Mouse (Mus musculus) left cerebral cortex, postnatal 4 days (tissue): ENCODE results near the gene Gm28048. TPM values are rescaled to one million over a fixed set of nuclear protein-coding genes. Genes with fewer than 3 reads are reported as not detected.

Experiments
- DNase-seq: peaks from one replicate; pipeline ENCODE4 v3.0.0-alpha.2; 2022
- intact Hi-C: fragments of 180-260 bp; cut with DNase I; formaldehyde crosslinking; loops from one replicate; pipeline ENCODE4 v1.15.1; 2025
- total RNA-seq, 2 experiments: library from RNA; stranded (reverse); gene quantifications; 2 replicates each; pipeline ENCODE4 v1.2.3; 2021

Gm28048 gene
- total RNA-seq, 2 experiments from 2014 or later = 2.2 to 2.9 TPM

- intact Hi-C loops = no loop called here
These were observed 157.7 kb downstream of the Gm28048 start for GRCm38 (mm10) chr11:22824049-22824705.

GRCm38 (mm10) chr11:22821243-22821642, 160.6 kb downstream of the Gm28048 start:
- intact Hi-C loops = no loop called here

More at GRCm38 (mm10) chr11:22824049-22824705, 157.7 kb downstream of the Gm28048 start:
- DNase-seq = no peak

GRCm38 (mm10) chr11:22818371-22818770, 163.5 kb downstream of the Gm28048 start:
- no peak for DNase-seq
- intact Hi-C loops = no loop called here

More at GRCm38 (mm10) chr11:22821243-22821642, 160.6 kb downstream of the Gm28048 start:
- DNase-seq = no peak

- intact Hi-C loops = no loop called here
These were observed 166.0 kb downstream of the Gm28048 start for GRCm38 (mm10) chr11:22815877-22816276.

DNA sequence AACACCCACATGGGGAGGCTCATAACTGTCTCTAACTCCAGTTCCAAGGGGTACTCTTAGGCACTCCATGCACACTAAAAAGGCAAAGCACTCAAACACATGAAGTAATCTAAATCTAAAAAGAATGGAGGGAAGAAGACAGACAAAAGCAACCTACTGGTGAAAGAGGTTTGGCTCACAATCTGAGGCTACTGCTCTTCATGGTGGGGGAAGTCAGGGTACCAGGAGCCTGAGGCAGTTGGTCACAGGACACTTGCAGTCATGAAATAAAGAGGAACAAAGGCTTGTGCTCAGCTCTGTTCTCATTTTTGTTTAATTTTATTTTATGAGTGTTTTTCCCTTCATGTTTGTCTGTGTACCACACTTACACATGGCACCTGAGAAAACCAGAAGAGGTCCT, 166.7 kb downstream of the Gm28048 start:
- intact Hi-C loops = no loop called here
- no peak for DNase-seq

More at GRCm38 (mm10) chr11:22815877-22816276, 166.0 kb downstream of the Gm28048 start:
- no peak for DNase-seq

DNA sequence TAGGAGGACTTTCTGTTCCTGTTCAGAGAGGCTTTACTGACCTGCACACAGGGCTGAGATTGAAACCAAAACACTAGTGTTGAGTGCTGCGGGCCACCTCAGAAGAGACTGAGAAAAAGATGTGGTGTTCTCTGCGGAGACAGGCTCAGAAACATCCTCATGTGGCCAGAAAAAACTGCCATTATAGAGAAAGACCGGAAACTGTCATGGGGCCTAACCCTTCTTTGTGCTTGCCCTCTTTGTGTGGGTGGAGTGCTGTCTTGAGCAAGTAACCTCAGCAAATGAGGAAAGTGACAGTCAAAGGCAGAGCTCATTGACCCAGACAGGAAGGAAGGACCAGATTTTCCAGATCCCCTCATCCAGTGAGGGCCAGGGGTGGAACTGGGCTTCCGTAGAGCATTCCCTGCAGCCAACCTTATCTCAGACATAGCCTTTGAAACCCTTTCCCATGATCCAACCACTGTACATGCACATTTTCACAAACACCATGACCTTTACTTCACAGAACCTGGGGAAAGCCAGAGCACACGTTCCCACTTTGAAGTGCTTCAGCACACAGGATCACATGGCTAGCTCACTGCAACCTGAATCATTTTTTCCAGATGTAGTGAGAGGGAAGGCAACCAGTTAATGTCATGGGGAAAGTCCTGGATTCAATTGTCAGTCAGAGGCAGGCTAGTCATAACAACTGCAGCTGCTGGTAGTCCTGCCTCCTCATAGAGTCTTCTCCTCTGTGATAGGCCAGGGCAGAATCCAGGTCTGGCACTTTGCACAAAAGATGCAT, 167.8 kb downstream of the Gm28048 start:
- no peak for DNase-seq
- intact Hi-C loops = no loop called here

DNA sequence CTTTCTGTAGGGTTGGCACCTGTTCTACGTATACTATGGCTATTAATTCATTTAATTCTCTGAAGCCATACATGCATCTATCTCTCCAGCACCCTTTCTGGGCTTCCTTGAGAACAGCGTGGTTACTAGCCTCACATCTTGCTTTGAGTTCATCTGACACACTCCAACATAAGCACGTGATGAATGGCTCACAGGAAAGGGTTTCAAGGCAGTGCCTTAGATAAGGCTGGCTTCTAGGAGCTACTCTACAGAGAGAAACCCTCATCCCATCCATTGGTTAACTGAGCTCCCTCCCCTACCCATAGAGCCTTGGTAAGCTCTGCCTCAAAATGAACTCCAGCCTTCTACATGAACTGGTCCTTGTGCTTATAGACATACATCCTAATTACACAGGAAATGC, 168.5 kb downstream of the Gm28048 start:
- no peak for DNase-seq
- intact Hi-C loops = no loop called here

GRCm38 (mm10) chr11:22811413-22811812, 170.5 kb downstream of the Gm28048 start:
- DNase-seq = no peak
- intact Hi-C loops = no loop called here

GRCm38 (mm10) chr11:22809465-22810096, 172.3 kb downstream of the Gm28048 start:
- intact Hi-C loops = no loop called here
- no peak for DNase-seq

DNA sequence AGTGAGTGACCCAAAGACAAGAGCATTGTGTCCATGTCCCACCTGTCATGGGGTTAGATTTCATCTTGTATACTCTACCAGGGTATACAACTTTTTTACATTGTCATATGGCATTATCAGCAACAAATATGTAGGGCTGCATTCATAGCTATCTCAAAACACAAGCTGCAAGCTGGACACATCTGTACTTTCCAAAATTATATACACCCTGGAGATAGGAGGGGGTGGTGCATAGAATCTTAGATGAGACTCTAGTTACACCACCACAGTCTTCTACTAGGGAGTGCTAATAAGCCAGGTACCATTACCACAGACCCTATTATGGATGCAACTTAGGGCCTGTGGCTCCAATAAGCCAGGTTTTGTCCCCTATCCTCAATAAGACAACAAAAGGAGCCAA, 173.8 kb downstream of the Gm28048 start:
- intact Hi-C loops = no loop called here
- no peak for DNase-seq

DNA sequence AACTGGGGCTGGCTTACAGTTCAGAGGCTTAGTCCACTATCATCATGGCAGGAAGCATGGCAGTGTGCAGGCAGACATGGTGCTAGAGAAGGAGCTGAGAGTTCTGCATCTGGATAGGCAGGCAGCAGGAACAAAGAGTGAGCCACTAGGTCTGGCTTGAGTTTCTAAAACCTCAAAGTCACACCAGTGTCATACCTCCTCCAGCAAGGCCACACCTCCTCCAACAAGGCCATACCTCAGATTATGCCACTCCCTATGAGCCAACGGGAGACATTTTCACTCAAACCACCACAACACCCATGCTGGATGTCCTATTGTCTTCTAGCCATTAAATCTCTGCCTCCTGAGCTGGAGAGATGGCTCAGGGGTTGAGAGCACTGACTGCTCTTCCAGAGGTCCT, 176.7 kb downstream of the Gm28048 start:
- intact Hi-C loops = no loop called here

GRCm38 (mm10) chr11:22799987-22800424, 181.9 kb downstream of the Gm28048 start:
- DNase-seq = no peak
- intact Hi-C loops = no loop called here

More for the DNA sequence above, 176.7 kb downstream of the Gm28048 start:
- no peak for DNase-seq

DNA sequence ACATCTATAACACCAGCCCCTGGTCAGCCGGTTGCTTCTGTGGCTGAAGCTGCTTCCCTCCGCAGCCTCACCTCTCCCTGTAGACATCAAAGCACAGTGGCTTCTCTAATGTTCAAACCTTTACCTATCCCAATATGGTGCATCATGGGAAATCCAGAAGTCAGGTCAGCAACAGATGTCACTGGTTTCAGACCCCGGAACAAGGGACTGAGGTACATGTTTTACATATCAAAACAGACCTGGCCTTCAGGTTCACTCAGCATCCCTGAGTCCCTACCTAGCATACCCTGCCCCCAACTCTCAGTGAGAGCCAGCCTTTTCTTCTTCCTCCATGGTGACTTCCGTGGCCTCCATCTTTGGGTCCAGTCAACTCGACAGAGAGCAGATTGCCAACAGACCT, 183.0 kb downstream of the Gm28048 start:
- no peak for DNase-seq
- intact Hi-C loops = no loop called here

DNA sequence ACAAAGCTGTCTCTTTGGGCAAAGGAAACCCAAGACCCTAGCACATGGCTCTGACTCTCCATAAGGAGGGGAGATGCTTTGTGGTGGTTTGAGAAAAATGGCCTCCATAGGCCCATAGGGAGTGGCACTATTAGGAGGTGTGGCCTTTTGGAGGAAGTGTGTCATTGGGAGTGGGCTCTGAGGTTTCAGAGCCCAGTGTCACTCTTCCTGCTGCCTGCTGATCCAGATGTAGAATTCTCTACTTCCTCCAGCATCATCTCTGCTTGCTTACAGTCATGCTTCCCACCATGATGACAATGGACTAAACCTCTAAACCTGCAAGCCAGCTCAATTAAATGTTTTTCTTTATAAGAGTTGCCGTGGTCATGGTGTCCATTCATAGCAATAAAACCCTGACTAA, 187.2 kb downstream of the Gm28048 start:
- no peak for DNase-seq
- intact Hi-C loops = no loop called here

GRCm38 (mm10) chr11:22793881-22794203, 188.0 kb downstream of the Gm28048 start:
- intact Hi-C loops = no loop called here
- no peak for DNase-seq

DNA sequence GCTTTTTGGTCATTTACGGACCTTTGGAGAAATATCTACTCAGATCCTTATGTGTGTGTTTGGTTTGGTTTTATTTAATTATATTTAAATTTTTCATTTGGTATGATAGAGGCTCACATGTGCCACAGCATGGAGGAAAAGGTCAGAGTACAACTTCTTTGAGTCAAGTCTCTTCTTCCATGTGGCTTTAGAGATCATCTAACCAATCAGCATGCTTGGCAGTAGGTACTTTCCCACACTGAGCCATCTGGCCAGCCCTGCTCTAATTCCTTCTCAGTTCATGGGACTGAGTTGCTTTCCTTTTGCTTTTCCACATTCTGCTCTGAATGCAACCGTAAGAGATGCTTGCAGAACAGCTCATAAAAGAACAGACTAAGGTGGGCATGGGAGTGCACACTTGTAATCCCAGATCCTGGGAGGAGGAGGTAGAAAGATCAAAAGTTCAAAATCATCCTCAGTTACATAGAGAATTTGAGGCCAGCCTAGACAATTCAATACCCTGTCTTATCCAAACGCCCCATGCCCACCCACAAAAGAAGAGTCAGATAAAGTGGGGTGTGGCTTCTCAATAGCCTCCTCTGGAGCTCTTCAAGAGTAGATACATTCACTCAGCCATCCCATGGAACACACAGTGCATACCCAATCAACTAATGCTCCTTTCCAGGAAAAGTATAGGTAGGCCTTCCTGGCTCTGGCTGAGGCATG, 188.6 kb downstream of the Gm28048 start:
- intact Hi-C loops = no loop called here
- no peak for DNase-seq

DNA sequence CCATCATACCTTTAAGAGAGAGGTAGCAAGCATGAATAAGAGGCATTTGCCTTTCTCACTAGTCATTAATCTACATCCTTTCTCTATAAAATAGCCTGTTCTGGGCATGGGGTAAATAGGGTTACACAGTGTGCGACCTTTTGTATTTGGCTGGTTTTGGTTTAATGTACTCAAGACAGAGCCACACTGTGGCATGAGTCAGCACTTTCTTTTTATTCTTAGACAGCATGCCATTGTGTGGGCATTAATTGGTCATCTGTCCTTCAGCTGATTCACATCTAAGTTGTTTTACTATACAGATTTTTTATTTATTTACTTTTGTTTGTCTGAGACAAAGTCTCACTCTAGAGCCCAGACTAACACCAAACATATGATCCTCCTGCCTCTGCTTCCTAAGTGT, 189.7 kb downstream of the Gm28048 start:
- intact Hi-C loops = no loop called here
- DNase-seq = no peak

- intact Hi-C loops = no loop called here
- no peak for DNase-seq
These were observed 190.2 kb downstream of the Gm28048 start for GRCm38 (mm10) chr11:22791726-22792125.

DNA sequence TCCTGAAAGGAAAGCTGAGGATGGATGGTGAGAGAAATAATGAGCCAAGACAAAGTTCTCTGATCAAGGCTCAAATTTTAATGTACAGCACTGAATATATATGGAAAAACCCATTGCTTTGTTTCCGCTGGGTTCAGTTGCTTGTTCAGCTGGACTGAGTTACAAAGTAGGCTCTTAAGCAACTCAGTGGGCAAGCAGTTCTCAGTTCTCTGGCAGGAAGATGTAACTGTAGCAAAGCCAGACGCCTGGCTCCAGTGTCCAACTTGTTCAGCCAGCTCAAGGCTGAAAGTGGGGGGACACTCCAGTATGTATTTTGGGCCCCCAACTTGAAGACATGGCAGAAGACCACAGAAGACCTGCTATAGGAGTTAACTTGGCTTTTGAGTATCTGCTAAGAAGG, 194.1 kb downstream of the Gm28048 start:
- no peak for DNase-seq
- intact Hi-C loops = no loop called here
